Mouse (Mus musculus): ENCODE results near the gene C130026I21Rik.
"Not testable (repeated sequence)": the region's sequence is repeated elsewhere in the genome, so short reads cannot be mapped to it uniquely, and the experiment has no call there.

C130026I21Rik gene

DNA sequence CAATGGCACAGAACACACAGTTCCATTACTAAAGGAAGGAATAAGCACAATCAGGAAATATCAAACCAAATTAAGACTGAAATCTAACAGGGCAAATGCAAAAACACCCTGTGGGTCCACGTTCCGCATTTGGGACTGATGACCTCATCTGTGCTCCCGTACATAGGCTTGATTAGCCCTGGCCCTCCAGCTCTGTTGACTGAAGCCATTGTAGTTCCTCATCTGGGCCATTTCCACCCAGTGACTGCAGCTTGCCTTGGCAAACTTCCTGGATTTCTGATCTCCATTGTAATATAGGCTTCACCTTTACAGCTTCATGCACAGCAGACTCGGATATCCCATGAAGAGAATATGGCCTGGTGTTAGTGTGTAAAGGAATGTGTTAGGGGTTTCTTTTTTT lies 148.5 kb downstream of the C130026I21Rik start:
- not testable (repeated sequence) for DNase-seq (ENCODE audit: low spot score in 2 of 2)

DNA sequence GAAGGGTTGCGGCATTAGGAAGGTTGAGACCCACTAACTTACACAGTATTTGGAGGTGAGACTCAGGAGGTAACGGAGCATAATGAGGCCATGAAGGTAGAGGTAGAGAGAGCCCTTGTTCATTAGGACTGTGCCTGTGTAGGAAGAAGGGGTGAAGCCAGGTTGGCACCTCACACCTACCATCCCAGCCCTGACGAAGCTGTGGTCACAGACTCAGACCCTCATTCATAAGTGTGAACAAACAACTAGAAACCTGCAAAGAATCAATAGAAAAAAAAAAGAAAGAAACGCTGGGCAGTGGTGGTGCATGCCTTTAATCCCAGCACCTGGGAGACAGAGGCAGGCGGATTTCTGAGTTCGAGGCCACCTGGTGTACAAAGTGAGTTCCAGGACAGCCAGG lies 152.0 kb downstream of the C130026I21Rik start:
- not testable (repeated sequence) for DNase-seq (ENCODE audit: low spot score in 2 of 2)

DNA sequence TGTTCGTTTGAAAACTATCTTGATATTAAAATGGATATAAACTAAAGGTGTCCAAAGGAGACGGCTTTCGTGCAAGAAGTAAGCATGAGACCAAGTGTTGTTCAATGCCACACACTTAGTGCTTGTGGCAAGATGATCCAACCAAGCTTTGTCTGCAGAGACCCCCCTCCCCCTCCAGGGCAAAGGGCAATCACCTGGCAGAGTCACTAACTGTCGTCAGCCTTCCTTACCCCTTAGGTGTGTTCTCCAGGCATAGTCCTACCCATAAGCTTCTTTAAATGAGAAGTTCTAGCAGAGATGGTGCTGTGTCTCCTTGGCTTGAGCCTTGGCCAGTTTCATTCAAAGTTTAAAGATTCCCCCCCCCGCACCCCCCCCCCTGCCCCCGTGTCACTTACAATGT lies 152.8 kb downstream of the C130026I21Rik start:
- DNase-seq (ENCODE audit: low spot score in 2 of 2) = not testable (repeated sequence)

DNA sequence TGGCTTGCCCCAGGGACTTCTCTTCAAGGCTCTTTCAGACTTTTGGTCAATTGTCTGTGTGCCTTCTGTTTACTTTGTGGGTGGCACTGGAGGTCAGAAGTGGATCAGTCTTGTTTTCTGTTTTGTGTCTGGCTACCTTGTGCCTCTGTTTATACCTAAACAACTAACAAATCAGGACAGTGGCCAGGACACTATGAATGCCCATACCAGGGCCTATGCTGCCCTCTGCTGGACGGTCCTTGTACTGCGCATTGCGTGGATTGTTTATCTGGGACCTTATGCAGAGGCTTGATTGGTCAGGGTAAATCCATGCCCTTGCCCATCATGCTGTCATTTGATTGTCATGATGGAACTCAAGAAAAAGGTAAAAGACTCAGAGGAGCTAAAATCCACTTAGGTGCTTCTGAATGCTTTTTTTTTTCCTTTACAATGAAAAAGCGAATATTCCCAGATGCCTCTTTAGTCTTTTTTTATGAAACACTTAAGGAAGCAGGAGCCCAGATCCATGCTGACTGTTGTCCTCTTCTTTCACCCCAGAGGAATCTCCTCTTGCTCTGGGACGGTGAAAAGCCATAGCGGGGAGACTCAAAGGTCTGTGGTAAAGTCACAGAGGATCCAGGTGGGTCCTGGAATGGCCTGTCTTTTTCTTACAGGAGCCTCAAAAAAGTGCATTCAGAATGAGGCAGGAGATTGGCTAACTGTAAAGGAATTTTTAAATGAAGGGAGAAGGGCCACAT lies 155.5 kb downstream of the C130026I21Rik start:
- not testable (repeated sequence) for DNase-seq (ENCODE audit: low spot score in 2 of 2)

DNA sequence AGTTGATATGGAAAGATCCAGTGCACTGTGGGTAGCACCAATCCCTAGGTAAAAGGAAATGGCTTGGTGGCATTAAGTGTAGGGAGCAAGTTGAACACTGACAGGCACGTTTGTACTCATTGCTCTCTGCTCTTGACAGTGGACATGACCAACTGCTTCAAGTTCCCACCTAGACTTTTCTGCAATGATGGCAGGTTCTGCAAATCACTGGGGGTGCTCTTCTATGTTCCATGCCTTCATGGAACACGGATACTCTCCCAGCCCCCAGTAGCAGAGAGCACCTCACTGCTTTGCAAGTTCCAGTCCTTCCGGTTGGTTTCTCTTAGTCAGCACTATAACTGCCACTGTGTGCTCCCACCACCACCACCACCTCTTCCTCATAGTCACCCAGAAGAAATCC lies 156.3 kb downstream of the C130026I21Rik start:
- DNase-seq (ENCODE audit: low spot score in 2 of 2) = not testable (repeated sequence)

DNA sequence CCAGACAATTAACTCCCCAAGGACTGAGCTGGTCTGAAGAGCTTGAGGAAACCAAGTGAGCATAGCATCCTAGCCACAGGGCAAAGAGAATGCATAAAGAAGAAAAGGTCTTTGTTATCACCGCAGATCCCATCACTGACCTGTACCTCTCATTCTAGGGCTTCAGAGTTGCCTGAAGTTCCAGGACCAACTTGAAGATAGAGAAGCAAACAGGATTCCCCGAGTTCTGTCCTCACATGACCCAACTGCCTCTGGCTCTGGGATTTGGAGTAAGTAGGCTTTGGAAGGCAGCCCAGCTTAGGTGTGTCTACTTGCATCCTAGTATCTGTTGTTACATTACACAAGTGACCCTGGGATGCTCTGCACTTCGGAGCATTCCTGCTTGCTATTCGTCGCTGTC lies 157.5 kb downstream of the C130026I21Rik start:
- not testable (repeated sequence) for DNase-seq (ENCODE audit: low spot score in 2 of 2)

DNA sequence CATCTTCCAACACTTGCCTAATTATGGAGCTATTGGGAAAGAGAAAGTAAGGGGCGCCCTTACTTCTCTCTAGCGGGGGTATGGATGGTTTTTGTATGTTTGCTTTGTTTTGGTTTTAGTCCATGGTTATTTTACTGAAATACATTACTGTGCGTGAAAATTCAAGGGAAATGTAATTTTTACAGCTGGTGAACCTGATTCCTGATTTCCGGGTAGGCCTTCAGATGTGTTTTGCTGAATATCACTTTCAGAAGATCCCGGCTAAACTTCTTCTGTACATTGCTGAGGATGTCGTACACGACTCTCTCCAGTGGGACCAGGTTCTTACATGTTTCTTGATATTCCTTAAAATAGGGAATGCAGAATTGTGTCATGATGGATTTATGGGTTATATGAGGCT lies 158.1 kb downstream of the C130026I21Rik start:
- DNase-seq (ENCODE audit: low spot score in 2 of 2) = not testable (repeated sequence)

DNA sequence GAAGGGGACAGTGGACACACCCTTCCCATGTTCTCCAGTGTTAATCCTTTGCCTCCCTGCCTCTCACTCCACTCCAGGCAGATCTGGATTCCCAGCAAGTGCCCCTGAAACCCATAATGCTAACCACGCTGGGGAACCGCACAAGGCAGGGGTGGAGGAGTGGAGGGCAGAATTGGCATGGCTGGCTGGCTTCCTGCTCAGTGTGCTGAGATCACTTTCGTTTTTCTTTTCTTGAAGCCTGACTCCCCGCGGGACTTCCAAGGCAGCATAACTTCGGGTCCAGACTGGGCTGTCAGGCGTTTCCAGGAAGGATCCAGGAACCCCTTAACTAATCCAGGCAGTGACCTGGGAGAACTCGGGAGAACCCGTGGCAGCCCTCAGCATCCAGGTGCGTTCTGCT lies 158.8 kb downstream of the C130026I21Rik start:
- not testable (repeated sequence) for DNase-seq (ENCODE audit: low spot score in 2 of 2)

DNA sequence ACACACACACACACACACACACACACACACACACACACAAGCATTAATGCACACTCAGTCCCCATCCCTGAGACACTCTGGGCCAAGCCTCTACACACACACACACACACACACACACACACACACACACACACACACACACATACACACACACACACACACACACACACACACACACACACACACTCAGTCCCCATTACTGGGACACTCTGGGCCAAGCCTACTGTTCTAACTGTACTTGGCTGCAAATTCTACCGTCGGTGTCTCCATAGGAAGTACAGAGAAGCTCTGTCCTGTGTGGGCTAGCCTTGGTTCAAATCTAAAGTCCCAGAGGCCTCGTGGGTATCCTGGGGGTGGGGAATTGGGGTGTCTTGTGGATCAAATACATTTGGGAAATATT lies 159.5 kb downstream of the C130026I21Rik start:
- DNase-seq (ENCODE audit: low spot score in 2 of 2) = not testable (repeated sequence)

DNA sequence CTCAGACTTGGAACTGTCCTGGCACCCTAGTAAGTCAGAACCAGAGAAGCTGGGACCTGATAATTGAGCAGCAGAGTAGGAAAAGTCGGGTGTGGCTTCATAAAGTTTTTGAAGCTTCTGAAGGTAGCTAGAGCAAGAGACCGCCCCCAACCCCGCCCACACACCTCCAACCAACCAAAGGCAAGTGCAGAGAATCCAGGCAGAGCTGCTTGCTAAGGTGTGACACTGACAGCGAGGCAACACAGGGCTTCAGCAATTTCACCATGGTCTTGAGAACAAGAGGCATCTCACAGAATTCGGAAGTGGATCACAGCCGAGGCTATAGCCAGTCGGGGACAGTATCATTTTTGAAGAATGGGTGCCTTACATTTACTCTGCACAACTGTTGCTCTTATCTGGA lies 160.6 kb downstream of the C130026I21Rik start, which contains the start of gene A530032D15Rik:
TSS of gene A530032D15Rik (minus strand) at position 101 of the 400 bp plus-strand sequence.
- not testable (repeated sequence) for DNase-seq (ENCODE audit: low spot score in 2 of 2)

DNA sequence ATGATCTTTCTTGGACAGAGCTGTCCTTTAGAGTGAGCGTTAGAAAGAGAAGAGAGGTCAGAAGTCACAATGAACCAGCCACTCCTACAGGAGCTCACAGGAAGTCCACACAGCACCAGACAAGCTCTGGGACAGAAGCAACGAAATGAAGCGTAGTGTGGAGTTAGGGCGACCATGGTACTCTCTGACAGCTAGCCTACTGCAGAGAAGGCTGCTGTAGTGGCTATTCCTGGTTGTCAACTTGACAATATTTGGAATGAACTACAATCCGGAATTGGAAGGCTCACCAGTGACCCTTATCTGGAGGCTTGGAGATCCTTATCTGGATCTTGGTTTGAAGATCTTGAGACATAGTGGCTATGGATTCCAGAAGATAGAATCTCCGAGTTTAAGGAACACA lies 164.4 kb downstream of the C130026I21Rik start:
- DNase-seq (ENCODE audit: low spot score in 2 of 2) = not testable (repeated sequence)

DNA sequence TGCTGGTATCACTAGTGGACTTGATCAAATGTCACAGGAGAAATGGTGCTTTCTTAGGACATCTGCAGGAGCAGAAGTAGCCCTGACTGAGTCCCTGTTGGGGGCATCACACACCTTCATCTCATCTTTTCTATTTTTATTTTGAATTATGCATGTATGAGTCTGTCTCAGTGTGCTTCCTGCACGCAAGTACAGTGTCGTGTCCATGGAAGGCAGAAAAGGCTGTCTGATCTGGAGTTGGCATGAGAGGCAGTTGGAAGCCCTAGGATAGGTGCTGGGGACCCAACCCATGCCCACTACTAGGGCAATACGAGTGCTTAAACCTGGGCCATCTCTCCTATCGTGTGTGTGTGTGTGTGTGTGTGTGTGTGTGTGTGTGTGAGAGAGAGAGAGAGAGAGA lies 165.0 kb downstream of the C130026I21Rik start:
- not testable (repeated sequence) for DNase-seq (ENCODE audit: low spot score in 2 of 2)

DNA sequence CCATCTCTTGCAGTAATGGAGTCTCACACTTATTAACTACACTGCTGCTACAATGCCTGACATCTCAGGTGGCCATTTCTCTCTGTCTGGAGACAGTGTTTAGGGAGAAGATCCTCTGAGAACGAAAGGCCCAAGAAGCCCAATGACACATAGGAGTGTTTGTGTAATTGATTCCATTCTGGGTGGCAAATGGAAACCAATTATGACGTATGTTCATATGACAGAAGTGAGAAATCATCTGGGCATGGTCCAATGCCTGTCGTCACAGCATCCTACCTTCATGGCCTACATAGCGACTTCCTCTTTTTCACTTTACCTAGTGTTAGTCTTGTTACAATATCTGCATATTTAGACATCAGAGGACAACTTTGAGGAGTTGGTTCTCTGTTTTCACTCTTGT lies 168.6 kb downstream of the C130026I21Rik start:
- not testable (repeated sequence) for DNase-seq (ENCODE audit: low spot score in 2 of 2)

DNA sequence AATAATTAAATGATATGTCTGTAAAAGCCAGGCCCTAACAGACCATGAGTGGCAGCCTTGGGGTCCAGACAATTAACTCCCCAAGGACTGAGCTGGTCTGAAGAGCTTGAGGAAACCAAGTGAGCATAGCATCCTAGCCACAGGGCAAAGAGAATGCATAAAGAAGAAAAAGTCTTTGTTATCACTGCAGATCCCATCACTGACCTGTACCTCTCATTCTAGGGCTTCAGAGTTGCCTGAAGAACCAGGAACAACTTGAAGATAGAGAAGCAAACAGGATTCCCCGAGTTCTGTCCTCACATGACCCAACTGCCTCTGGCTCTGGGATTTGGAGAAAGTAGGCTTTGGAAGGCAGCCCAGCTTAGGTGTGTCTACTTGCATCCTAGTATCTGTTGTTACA lies 170.5 kb downstream of the C130026I21Rik start, which contains the start of gene Gm10553:
TSS of gene Gm10553 (plus strand) at position 301 of the 400 bp plus-strand sequence.
- DNase-seq (ENCODE audit: low spot score in 2 of 2) = not testable (repeated sequence)

DNA sequence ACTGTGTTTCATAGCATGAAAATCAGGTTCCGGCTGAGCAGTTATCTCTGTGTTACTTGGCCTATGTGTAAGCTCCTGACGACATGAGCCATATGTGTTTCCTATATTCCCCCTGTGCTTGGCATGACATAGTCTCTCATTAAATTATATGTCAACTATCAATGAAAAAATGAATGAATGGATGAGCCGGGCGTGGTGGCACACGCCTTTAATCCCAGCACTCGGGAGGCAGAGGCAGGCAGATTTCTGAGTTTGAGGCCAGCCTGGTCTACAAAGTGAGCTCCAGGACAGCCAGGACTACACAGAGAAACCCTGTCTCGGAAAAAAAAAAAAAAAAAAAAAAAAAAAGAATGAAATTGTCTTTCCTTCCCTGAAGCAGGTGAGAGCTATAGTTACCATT lies 171.3 kb downstream of the C130026I21Rik start:
- DNase-seq (ENCODE audit: low spot score in 2 of 2) = not testable (repeated sequence)

DNA sequence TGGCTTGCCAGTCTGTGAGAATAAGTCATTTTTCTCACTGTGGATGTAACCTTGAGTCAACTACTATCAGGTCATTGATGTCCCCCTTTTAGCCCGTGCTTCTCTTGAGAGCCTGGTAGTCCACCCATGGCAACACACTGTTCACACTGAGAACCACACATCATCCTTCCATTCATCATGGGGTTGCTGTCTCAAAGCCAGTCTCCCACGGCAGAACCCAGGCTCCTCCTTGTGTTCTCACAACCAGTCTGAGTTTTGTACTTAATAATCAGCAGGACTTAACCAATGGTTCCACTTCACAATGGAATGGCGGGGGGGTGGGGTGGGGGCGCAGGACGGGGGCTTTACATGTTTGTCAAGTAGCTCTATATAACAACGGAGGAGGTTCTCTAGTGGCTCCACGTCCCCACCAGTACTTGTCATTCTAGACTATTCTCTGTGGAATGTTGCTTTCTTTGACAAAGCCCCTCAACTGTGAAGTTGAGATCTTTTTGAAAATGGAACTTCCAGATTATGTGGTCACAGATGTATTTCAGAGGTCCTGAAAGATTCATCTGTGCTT lies 177.3 kb downstream of the C130026I21Rik start:
- DNase-seq (ENCODE audit: low spot score in 2 of 2) = not testable (repeated sequence)

DNA sequence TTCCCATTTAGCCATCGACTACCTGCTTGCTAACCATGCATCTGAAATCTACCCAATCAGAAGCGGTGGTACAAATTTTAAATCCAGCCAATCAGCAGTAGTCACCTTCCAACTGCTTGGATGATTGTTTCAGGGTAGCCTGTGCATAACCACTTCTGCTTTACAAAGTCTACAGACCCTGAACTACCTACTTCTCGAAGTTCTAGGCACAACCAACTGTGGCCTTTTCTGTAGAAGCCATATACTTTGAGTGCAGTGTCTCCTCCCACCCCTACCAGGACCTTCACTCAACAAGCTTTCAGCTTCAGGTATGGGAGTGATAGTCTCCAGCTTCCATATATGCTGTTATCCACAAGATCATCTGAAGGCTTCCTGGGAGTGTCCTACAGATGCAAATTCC lies 178.2 kb downstream of the C130026I21Rik start:
- not testable (repeated sequence) for DNase-seq (ENCODE audit: low spot score in 2 of 2)

DNA sequence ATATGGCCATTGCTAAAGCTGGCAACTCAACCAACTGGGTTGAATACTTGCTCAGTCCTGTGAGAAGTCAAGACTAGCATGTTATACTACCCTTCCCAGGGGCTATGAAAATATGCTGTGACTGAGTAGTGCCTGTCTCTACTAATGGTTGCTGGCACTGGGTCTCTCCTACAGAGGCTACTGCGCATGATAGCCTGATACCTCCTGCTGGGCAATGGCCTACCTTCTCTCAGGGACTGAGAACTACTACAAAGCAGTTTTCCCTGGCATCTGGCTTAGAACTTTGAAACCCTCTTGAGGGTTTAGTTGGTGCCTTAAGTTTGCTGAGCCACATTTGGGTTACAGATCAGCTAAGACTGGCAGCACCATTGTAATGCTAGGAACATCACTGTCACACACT lies 184.2 kb downstream of the C130026I21Rik start:
- not testable (repeated sequence) for DNase-seq (ENCODE audit: low spot score in 2 of 2)

DNA sequence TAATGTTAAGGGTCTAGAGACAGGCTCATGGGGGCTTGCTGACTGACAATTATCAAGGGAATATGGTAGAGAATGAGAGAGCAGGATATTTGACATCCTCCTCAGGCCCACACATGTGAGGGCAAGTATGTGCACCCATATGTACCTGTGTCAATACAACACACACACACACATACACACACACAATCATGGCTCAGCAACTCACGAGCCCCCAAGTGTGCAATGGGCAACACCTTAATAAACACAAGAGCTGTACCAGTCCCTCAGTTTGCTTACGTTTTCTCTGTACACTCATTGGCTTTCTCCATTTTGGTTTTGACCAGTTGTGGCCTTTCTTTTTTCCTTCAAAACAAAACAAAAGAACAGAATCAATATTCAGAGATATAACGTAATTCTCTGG lies 185.6 kb downstream of the C130026I21Rik start:
- not testable (repeated sequence) for DNase-seq (ENCODE audit: low spot score in 2 of 2)

DNA sequence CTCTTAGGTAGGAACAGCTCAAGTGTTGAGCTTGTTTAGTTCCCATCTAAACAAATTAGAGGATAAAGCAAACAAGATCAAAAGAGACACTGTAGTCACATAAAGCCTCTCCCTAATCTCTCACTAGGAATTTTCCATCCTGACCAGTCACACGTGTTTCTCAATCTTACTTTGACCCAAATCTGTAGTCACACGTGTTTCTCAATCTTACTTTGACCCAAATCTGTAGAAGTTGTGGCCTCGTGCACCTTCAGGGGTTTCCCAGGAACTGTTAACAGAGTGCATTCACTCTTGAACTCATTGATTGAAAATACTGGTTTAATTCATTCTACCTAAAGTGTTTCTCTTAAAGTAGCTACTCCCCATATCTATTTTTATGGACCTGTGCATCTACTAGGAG lies 197.3 kb downstream of the C130026I21Rik start:
- not testable (repeated sequence) for DNase-seq (ENCODE audit: low spot score in 2 of 2)

DNA sequence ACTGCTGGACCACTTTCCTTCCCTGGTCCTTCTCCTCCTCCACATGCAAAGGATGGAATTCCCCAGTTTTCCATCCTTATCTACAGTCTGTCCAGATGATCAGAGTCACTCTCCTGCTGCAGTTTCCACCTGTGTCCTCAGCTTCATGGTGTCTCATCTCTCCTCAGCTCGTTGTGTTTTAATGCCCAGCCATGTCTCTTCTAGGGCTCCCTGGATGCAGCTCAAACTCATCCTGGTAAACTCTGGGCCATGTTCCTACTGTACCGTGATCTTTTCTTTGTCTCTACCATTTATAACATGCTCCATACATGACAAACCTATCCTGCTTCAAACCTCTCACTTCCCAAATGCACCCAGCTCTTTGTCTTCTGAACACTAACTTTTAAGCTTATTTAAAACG lies 198.7 kb downstream of the C130026I21Rik start:
- DNase-seq (ENCODE audit: low spot score in 2 of 2) = not testable (repeated sequence)

DNA sequence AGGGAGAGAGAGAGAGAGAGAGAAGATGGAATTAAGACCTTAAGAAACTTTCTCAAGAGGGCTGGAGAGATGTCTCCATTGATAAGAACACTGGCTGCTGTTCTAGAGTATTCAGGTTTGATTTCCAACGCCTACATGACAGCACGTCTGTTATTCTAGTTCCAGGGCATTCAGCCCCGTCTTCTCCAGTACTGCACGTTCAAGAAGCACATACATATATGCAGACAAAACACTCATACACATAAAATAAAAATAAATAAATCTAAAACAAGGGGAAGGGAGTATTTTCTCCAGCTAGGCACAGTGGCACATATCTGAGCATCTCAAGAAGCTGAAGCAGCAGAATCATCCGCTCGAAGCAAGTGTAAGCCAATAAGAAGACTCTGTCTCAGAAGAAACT lies 234.6 kb downstream of the C130026I21Rik start:
- DNase-seq (ENCODE audit: low spot score in 2 of 2) = not testable (repeated sequence)

DNA sequence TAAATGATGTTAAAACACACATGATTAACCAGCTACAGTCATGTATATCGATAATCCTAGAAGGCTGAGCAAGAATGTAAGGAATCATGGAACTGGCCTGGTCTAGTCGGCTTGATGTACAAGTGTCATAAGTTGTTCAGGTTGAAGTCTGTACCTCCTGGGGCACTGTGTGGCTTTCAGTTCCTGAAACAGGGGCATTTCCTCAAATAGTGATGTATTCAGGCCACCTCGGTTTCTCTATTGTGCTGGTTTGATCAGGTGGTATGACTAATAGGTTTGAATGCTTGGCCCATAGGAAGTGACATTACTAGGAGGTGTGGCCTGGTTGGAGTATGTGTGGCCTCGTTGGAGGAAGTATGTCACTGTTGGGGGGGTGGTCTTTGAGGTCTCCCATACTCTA lies 236.0 kb downstream of the C130026I21Rik start:
- DNase-seq (ENCODE audit: low spot score in 2 of 2) = not testable (repeated sequence)

Measured in heart, adult 9 months (tissue).